Mouse (Mus musculus): Measurements from ENCODE around the gene St8sia1.

The St8sia1 gene

DNA sequence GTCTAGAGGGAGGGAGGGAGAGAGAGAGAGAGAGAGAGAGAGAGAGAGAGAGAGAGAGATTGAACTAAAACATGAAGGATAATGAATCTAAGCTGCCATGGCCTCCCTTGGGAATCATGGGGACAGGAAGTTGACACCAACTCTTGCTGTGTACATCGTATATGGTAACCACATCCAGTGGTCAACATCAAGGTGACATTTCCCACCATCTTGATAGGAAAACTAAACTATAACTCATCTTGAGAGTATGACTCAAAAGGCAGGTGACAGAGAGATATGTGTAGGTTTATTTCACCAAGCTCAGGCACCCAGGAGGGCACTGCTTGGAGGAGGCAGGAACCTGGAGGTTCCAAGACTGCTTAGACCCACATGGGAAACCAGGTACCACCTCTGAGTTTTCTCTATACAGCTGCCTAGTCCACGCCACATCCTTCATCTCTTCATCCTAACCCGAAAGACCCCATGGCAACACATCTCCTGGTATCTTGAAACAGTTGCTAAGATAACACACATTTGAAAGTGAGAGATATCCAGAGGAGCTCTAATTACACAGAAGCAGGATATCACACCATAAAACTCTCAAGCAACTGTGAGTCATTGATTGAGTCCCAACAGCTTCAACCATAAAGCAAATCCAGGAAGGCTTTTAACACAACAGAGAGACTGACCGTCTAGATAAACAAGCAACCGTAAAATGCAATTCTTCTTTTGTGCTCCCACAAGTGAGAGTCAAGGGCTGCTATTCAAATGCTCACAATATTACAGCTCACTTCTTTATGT, 141.1 kb downstream of the St8sia1 start:
- no peak for DNase-seq (ENCODE audit: low spot score)

DNA sequence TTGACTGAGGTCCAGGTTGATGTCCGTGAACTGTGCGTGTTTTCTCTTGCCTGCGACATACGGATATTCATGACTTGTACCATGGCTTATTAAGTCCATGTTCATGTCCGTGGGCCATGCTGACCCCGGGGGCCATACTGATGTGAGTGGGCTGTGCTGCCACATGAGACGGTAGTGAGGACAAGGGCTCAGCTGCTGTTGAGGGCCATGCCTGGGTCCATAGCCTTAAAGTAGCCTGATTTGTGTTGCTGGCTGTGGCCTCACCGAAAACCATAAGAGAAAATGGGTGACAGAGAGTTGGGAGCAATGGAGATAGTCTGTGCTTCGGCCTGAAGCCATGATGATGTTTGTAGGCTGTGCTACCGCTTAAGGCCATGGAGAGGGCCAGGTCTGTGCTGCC, 145.9 kb downstream of the St8sia1 start:
- DNase-seq (ENCODE audit: low spot score) = no peak

DNA sequence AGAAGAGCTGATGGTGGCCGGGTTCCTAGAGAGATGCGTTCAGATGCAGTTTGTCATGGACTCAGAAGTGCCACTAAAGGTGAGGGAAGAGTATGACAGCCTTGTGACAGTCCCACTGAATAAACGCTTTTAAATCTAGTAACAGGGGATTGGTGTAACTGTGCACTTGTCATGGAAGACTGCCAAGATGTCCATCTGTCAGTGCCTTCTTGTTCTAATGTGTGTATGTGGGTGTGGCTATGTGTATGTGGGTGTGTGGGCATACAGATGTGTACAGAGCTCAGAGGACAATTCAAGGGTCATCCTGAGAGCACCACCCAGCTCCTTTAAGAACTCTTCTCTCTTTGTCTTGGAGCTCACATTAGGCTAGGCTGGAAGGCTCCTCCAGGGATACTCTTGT, 148.7 kb downstream of the St8sia1 start:
- DNase-seq (ENCODE audit: low spot score) = no peak

DNA sequence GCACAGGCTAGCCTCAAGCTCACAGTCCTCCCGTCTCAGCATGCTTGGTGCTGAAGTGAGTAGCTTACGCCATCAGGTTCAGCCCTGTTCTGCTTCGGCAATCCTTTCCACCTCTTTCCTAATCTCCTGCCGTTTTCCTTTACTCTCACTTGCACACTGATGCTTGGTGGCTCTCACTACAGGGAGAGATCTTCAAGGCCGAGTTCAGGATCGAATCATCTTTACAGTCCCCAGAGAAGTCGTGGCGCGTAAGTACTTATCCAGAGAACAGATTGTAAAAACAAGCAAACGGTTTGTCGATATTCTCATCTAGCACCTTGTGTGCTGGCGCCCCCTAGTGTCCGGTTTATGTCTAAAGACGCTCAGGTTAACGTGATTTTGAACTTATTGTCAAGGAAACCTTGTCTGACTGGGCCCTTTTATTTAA, 149.7 kb downstream of the St8sia1 start:
- no peak for DNase-seq (ENCODE audit: low spot score)

DNA sequence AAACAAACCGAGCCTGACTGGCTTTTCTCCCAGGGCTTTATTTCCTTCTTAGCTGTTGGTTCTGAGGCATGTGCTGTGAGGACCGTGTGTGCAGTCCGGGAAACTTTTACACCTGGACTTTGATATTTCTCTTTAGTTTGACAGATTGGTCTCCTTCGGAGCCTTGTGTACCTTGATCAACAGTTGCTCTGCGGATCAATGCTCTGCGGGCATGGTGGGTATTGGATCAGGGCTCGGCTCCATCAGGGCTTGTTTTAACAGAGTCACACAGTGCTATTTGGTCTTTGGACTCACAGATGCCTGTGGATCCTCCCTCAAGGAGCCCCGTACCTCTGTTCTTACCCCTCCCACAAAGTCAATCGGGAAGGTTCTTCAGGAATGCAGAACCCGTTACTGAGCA, 150.2 kb downstream of the St8sia1 start:
- no peak for DNase-seq (ENCODE audit: low spot score)

DNA sequence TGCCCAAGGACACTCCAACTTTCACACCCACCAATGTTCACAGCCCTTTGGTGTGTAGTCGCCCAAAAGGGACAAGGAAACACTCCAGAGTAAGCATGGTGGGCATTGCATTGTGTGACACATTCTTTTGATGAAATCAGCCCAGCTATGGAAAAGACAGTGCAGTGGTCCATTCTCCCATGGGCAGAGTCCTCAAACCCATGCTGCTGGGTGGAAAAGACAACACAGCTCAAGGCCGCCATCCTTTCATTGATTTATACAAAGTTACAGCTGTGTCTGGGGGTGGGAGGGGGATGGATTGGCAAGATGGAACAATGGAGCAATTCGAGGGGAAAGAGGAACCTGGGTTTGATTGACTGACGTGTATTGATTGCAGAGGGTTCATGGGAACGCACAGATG, 151.3 kb downstream of the St8sia1 start:
- no peak for DNase-seq (ENCODE audit: low spot score)

DNA sequence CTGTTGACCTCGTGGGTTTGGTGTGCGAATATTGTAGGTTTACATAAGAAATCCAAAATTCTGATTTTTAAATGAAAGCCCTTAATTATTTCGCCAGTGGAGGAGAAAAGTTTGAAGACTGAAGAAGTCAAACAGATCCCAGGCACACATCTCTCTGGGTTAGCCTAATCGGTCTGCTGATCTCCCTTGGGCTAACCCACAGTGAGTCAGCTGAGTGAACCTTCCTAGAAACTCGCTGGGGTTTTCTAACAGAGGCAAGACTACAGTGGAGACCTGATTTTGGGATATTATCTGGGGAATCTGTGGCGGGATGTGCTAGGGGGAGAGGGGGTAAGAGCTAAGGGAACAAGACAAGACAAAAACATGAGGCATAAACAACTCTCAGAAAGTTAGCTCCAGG, 154.0 kb downstream of the St8sia1 start:
- no peak for DNase-seq (ENCODE audit: low spot score)

DNA sequence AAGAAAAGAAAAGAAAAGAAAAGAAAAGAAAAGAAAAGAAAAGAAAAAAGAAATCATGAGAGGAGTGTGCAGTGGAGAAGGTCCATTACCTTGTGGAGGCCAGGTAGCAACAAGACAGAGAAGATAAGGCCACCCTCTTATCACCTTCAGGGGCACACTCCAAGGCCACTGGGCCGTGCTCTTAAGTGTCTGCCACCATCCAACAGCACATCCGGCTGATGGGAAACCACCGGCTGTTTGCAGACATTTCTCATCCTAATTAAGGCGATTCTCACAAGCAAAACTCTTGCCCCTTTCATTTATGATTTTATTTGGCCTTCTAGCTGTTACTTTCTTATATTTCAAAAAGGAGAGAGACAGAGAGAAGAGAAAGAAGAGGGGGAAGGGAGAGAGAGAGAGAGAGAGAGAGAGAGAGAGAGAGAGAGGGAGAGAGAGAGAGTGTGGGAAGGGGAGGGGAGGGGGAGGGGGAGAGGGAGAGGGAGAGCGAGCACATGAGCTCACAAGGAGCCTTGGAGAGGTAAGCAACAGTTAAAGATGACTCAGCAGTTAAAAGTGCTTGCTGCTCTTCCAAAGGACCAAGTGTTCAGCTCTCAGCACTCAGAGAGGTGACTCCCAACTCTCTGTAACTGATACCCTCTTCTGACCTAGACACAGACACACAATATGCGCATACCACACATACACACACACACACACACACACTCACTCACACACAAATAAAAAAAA, 154.7 kb downstream of the St8sia1 start:
- DNase-seq (ENCODE audit: low spot score) = no peak

DNA sequence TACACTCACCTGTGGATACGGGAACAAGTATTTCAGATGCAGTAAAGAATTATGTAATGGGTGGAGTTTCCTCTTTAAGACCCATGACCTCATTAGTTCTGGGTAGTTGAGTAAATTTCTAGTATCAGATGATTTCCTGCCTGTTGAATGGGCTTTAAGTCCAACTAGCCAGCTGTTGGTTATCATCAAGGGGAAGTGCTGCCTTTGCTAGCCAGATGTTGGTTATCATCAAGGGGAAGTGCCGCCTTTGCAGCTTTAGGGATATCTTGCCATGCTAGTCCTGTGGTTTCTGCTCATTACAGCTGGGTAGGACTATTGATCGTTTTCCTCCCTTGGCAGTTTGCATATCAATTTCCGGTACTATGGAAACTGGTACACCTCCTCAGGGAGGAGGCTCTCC, 157.9 kb downstream of the St8sia1 start:
- no peak for DNase-seq (ENCODE audit: low spot score)

DNA sequence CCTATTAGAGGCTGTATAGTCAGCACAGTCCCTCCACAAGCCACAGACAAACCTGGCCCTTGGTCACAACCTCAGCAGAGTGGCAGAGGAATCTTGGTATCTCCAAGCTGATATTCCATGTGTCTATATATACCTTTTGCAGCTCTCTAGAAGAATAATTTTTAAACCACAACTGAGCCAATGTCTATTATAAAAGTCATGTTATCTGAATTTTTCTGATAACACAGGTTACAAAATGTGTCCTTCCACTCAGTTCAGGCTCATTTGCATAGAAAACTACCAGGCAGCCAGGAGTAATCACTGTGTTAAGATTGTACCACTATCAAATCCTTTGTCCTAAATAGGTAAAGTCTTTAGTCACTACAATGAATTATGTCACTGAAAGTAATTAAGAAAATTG, 159.8 kb downstream of the St8sia1 start, which contains the start of gene Sult6b2:
TSS of gene Sult6b2 (minus strand) at position 101 of the 400 bp plus-strand sequence.
- no peak for DNase-seq (ENCODE audit: low spot score)

DNA sequence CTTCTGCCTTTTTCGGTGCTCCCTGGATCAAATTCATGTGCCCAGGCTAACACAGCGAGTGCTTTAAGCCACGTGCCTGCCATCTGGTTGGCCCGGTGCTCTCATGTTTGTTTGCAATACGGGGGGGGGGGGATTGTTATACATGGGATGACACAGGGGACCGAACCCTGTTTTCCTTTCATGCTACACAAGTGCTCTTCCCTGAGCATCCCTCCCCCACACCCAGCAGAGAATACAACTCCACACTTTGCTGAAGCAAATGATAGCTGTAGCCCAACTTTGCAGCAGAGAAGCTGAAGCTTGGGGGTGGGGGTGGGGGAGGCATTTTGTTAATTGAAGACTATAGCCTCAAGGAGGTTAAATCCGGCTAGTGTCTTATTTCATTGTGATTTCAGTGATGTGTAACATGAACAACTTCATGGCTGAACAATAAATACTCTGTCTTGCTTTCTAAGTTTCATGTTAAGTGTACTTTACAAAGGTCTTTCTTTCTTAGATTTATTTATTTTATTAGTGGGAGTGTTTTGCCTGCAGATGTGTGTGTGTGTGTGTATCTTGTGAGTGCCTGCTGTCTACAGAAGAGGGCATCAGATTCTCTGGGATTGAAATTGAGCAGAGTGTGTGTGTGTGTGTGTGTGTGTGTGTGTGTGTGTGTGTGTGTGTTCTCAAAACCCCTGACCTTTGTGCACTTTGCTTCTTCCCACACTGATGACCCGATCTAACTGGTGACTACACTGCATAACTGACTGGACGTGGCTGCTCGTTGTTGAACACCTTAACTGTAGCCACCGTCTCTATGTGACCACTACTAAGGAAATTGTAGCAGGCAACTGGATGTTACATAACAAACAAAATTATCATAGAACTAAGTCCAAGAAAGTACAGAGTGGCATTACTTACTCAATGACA, 161.4 kb downstream of the St8sia1 start:
- DNase-seq (ENCODE audit: low spot score) = no peak

DNA sequence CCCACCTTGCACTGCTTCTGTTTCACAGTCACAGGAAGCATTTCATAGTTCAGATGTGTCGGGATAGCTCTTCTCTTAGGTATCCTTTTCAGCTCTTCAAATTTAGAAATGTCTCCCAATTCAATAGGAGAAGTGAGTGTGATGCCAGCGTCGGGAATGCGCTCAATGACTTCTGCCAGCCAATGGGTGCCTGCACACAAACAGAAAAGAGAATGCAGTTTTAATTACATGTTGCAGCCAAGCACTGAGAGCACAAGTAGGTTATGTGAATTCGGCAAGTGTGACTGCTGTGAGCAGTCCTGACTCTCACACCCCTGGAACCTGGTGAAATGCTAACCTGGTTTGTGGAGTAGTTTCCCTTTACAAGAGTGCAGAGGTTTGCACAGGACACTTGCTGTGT, 162.6 kb downstream of the St8sia1 start:
- no peak for DNase-seq (ENCODE audit: low spot score)

DNA sequence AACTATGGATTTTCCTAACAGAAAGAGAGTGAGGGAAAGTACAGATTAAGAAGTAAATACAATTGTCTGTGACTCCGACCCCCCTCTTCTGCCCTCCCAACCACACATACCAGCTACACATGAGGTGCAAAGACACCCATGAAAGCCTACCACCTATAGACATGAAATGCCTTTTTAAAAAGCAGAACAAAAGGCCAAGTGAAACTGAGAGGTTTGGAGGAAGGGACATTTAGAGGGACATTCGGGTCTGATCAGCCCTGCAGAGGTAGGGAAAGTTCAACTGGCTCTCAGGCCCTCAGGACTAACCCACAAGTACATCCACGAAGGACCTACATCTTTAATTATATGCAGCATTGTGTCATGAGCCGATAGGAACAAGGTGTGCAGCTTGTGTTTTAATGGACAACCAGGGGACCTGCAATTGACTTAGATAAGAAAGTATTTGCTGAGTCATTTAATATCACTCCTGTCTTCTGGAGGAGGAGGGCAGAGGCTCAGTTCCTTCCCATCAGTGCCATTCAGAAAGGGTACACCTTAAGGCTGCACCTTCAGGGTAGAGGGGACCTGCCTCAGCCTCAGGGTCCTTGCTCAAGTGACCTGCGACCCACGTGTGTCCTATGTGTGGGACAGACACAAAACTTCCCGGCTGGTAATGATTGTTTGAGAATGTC, 164.4 kb downstream of the St8sia1 start:
- DNase-seq (ENCODE audit: low spot score) = no peak

DNA sequence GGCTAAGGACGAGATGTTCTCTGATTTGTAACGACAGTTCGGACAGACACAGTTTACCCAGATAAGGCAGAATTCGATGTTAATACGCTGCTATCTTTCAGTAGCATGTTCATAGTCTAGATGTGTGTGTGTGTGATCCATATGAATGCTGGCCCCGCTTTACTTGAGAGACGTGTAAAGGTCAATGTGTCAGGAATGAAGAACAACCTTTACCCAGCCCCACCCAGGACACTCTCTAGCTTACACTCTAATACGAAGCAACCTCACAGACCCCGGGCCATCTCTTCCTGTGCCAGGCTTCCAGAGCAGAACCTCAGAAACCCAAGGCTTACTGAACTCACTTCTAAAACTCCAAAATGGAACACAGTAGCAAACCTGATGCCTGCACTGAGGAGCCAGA, 165.4 kb downstream of the St8sia1 start:
- no peak for DNase-seq (ENCODE audit: low spot score)

DNA sequence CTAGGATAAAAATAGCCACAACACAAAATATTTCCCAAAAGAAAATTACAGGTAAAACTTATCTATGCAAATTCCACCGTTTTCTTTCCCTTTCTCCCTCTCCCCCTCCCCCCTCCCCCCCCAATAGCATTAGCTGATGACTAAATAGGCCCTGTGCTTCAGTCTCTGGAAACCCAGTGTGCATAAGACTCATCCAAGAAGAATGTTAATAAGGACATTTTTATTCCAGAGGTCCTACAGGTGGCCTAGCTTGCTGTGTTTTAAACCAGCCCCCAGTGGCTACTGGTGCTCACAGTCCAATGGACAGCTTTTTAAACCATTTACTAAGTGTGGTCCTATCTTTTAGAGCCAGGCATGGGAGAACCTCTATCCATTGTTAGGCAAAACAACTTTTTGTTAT, 166.3 kb downstream of the St8sia1 start:
- DNase-seq (ENCODE audit: low spot score) = no peak

DNA sequence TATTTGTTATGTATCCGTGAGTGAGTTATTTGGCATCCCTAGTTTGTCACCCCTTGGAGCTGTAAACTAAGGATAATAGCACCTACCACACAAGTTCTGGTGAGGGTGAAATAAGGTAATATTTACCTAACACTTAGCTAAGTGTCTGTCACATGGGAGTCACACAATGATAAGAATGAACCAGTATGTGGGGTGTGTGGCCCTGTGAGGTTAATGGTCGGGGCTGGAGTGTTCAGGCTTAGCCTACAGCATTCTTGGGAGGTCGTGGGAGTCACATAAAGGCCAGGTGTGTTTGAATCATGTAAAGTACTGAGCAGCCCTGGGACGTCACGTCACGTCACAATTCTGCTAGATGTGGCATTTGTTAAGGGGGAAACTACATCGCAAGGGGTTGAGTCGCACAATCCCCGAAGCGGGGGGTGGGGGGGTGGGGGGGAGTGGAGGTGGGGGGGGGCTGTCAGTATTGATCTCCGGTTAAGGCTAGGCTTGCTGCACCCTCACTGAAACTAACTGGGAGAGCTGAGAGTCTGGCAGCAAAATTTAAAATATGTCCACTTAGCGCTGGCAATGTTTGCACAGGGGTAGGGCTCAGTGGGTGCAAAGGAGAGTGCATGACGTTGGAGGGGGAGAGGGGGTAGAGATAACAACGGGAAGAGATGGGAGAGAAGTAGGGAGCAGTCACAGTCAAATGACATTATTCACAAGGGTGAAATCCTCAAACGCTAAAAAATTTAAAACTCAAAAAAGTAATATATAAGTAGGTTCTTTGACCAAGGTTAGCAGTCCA, 168.4 kb downstream of the St8sia1 start:
- DNase-seq (ENCODE audit: low spot score) = no peak

DNA sequence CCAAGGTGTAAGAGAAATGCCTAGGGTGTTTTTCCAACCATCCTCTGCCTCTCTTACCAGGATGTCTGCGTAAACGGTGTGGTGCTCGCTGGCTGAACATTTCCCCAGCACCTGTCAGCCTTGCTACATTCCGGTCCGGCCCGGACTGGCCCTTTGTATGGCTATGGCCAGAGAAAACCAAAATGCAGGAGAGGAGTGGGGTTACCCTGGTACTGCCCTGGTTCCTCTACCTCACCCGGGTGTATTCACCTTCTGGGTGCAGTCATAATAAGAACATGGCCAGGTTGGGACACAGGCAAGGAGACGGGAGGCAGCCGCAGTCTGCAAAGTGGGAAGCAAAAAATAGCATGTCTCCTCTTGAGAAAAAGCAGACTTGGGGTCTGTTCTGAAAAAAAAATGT, 169.2 kb downstream of the St8sia1 start:
- no peak for DNase-seq (ENCODE audit: low spot score)

DNA sequence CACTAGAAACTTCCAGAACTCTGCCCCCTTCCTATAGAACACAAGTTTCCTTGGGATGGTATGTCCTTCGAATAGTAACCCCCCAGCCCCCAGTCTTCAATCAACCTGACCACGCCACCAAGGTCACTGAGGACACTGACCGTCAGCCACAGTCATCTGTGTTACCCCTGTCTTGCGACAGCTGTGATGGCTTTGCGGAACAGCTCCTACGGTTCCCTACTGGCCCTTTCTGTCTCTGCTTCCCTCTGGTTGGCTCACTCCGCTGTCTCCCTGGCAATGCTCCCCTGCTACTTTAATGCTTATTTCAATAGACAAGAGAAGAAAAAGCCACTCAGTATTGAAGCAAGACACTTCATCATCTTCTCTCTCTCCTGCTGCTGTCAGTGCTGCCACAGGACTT, 170.8 kb downstream of the St8sia1 start:
- no peak for DNase-seq (ENCODE audit: low spot score)

DNA sequence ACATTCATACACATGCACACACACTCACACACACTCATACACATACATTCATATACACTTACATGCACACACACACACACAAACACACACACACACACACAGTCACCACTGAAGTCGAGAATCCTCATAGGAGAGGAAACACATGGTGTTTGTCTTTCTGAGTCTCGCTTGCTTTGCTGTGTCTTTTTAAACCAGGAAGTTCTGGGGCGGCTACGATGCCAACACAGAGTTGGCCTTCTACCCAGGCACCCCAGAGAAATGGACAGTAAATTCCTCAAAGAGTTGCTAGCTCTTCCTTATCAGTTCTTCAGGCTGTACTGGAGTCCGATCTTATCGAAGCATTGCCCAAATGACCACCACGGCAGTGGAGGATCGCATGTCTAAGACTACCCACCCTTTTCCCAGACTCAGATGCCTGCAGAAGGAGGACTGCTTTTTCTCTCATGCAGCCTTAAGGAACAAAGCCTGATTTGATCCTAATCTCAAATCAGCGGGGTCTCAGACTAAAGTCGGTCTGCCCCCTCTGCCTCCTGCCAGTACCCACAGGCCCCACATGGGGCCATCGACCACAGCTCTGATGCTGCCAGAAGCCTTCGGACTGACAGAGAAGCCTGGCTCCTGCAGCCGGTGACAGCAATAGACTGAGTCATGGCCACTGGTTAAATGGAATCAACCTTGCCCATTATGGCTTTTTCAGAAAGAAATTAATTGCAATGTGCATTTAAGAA, 171.8 kb downstream of the St8sia1 start:
- no peak for DNase-seq (ENCODE audit: low spot score)

DNA sequence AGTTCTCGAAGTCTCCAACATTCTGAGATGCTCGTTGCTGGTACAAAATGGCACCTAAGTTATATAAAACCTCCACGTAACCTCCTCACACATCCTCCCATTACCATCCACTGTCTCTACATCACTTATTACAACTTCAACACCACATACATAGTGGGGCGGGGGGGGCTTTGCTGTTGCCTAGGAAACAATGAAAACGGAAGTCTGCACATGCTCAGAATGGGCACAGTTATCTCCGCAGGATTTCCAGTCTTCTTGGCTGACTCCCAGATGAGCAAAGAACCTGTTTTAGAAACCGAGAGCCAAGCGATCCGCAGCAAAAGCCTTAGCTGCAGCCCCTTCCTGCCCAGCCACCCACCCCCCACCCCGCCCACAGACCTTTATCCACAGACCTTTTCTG, 174.5 kb downstream of the St8sia1 start:
- no peak for DNase-seq (ENCODE audit: low spot score)

Data from urinary bladder, postnatal 10 days (tissue).